Mouse (Mus musculus): ENCODE measurements around the gene Usp9x. TPM values are rescaled to one million over a fixed set of nuclear protein-coding genes. Genes with fewer than 3 reads are reported as not detected.

Usp9x gene
- polyA plus RNA-seq, 1 experiment = 5.4 TPM

DNA sequence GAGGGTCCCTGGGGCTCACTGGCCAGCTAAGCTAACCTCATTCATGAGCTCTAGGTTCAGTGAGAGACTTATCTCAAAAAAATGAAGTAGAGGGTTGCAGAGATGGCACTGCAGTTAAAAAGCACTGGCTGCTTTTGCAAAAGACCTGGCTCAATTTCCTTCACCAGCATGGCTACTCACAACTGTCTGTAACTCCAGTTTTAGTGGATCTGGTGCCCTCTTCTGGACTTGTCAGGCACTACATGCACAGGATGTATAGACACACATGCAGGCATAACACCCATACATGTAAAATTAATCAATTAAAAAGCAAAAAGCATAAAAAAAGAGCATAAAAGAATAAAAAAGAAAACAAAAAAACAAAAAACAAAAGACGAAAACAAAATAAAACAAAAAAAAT, 143.0 kb downstream of the Usp9x start:
- 61% methylated on average over 1 of the region's 1 CpGs for WGBS
- H3K4me3 ChIP-seq (ENCODE audit: low read depth, low read length) = no peak overlapping the region

More for the DNA sequence above, 143.0 kb downstream of the Usp9x start:
- no peak for TF ChIP-seq CTCF (IDR thresholded peaks at IDR 0.05; ENCODE audit: extremely low read depth, insufficient read length, insufficient replicate concordance, low read depth, low read length)
- no peak for TF ChIP-seq POLR2A (IDR thresholded peaks at IDR 0.05; ENCODE audit: low read depth, low read length)
- H3K27me3 ChIP-seq (ENCODE audit: control insufficient read depth, insufficient read depth, low read length) = no peaks in the 10 kb centered on the region
- no peak overlapping the region for H3K27ac ChIP-seq (ENCODE audit: insufficient read depth, low read depth, low read length)
- no peaks in the 10 kb centered on the region for H3K36me3 ChIP-seq (ENCODE audit: control insufficient read depth, insufficient read depth, low read length)
- H3K4me1 ChIP-seq (ENCODE audit: control insufficient read depth, insufficient read depth, insufficient read length, low read length) = no peaks in the 10 kb centered on the region

Other genes with a start within 250 kb of the Usp9x start
- 3.1 and 6.8 TPM in 2 replicates for gene Ddx3x, start 209.5 kb downstream of the Usp9x start, polyA plus RNA-seq (2012; rRNA removed)

All from small intestine, adult 2 months (tissue).